Comparison of ENCODE assay signal across 8 mouse cellular contexts in genomic region chr10:19015257-19015862, GRCm38 (mm10). TPM values are rescaled to one million over a fixed set of nuclear protein-coding genes. Genes with fewer than 3 reads are reported as not detected.
DNase-seq lines count a peak whose midpoint lies in the region; ATAC-seq and TF ChIP-seq lines count a peak whose summit lies in the region.

TSS of gene Tnfaip3 (minus strand) at chr10:19015657.

- no peaks in the 10 kb centered on the region for H3K36me3 ChIP-seq in forebrain, embryonic 10.5 days (replicated peaks)
- H3K36me3 ChIP-seq in heart, embryonic 15.5 days: no peaks in the 10 kb centered on the region
- H3K36me3 ChIP-seq in liver, embryonic 14.5 days (replicated peaks; ENCODE audit: control insufficient read depth, insufficient read depth, low read depth): no peaks in the 10 kb centered on the region
- H3K36me3 ChIP-seq in neural tube, embryonic 11.5 days (ENCODE audit: control insufficient read depth, insufficient read depth, low read length): no peaks in the 10 kb centered on the region
- H3K36me3 ChIP-seq in stomach, postnatal 0 days (ENCODE audit: control insufficient read depth, insufficient read depth, low read length): no peaks in the 10 kb centered on the region

- peak within 1 kb of the TSS; percentile 78 for H3K4me2 ChIP-seq in heart, embryonic 15.5 days
- peak within 1 kb of the TSS; percentile 83 for H3K4me2 ChIP-seq in liver, embryonic 14.5 days (ENCODE audit: low read depth)
- H3K4me2 ChIP-seq in neural tube, embryonic 11.5 days (ENCODE audit: low read depth): peak within 1 kb of the TSS; percentile 81
- peak within 1 kb of the TSS; percentile 88 for H3K4me2 ChIP-seq in stomach, postnatal 0 days (replicated peaks; ENCODE audit: low read depth)

- peak within 1 kb of the TSS; percentile 87 for H3K27ac ChIP-seq in forebrain, embryonic 10.5 days
- peak within 1 kb of the TSS; percentile 86 for H3K27ac ChIP-seq in heart, embryonic 15.5 days
- no peak within 1 kb of the TSS for H3K27ac ChIP-seq in liver, embryonic 14.5 days
- no peak within 1 kb of the TSS for H3K27ac ChIP-seq in neural tube, embryonic 11.5 days (ENCODE audit: low read depth, low read length)
- peak within 1 kb of the TSS; percentile 87 for H3K27ac ChIP-seq in stomach, postnatal 0 days (replicated peaks)

- H3K4me1 ChIP-seq in forebrain, embryonic 10.5 days: peaks cover 23% of the 10 kb centered on the region
- peaks cover 17% of the 10 kb centered on the region for H3K4me1 ChIP-seq in heart, embryonic 15.5 days (replicated peaks)
- peaks cover 0 to 5% of the 10 kb centered on the region in 2 experiments; a peak in 1 of 4 replicates for H3K4me1 ChIP-seq in liver, embryonic 14.5 days (replicated peaks; ENCODE audit: control insufficient read depth in 2 of 2, insufficient read depth in 2 of 2, low read length in 1 of 2)
- H3K4me1 ChIP-seq in neural tube, embryonic 11.5 days (ENCODE audit: control insufficient read depth, insufficient read depth, low read length): no peaks in the 10 kb centered on the region
- no peaks in the 10 kb centered on the region; the same call in 1 of the 2 replicates for H3K4me1 ChIP-seq in stomach, postnatal 0 days (replicated peaks; ENCODE audit: control insufficient read depth, insufficient read depth)

- no peaks in the 10 kb centered on the region for H3K9me3 ChIP-seq in forebrain, embryonic 10.5 days
- H3K9me3 ChIP-seq in heart, embryonic 15.5 days (replicated peaks): no peaks in the 10 kb centered on the region
- no peaks in the 10 kb centered on the region for H3K9me3 ChIP-seq in liver, embryonic 14.5 days (ENCODE audit: control insufficient read depth, low read length)
- no peaks in the 10 kb centered on the region for H3K9me3 ChIP-seq in neural tube, embryonic 11.5 days (ENCODE audit: control insufficient read depth, low read length)
- H3K9me3 ChIP-seq in stomach, postnatal 0 days (ENCODE audit: control insufficient read depth, low read length): no peaks in the 10 kb centered on the region

- peak within 1 kb of the TSS; percentile 92 for H3K9ac ChIP-seq in heart, embryonic 15.5 days
- peak within 1 kb of the TSS; percentile 67 for H3K9ac ChIP-seq in liver, embryonic 14.5 days (replicated peaks)
- peak within 1 kb of the TSS; percentile 81 for H3K9ac ChIP-seq in neural tube, embryonic 11.5 days (ENCODE audit: low read length)
- H3K9ac ChIP-seq in stomach, postnatal 0 days (ENCODE audit: low read length): peak within 1 kb of the TSS; percentile 83

- WGBS in forebrain, embryonic 10.5 days: under 1% methylated on average over 38 of the region's 38 CpGs
- WGBS in heart, embryonic 15.5 days: under 1% methylated on average over 36 of the region's 38 CpGs
- WGBS in liver, embryonic 14.5 days (ENCODE audit: insufficient replicate concordance): under 1% methylated on average over 38 of the region's 38 CpGs
- WGBS in neural tube, embryonic 11.5 days: under 1% methylated on average over 38 of the region's 38 CpGs
- WGBS in stomach, postnatal 0 days: under 1% methylated on average over 38 of the region's 38 CpGs

- peaks cover 28% of the 10 kb centered on the region for H3K27me3 ChIP-seq in forebrain, embryonic 10.5 days (ENCODE audit: poor library complexity, severe bottlenecking)
- H3K27me3 ChIP-seq in heart, embryonic 15.5 days: no peaks in the 10 kb centered on the region
- H3K27me3 ChIP-seq in liver, embryonic 14.5 days (ENCODE audit: control insufficient read depth, insufficient read depth, low read length): no peaks in the 10 kb centered on the region
- no peaks in the 10 kb centered on the region for H3K27me3 ChIP-seq in neural tube, embryonic 11.5 days (ENCODE audit: control insufficient read depth, insufficient read depth, low read length)
- no peaks in the 10 kb centered on the region for H3K27me3 ChIP-seq in stomach, postnatal 0 days (ENCODE audit: control insufficient read depth, insufficient read depth, low read length)

- peak; percentile 96 for TF ChIP-seq CTCF in liver, embryonic 14.5 days (IDR thresholded peaks at IDR 0.05; ENCODE audit: low read depth)
- peak; percentile 98 for TF ChIP-seq CTCF in stomach, postnatal 0 days (IDR thresholded peaks at IDR 0.05; ENCODE audit: low read depth)

- no peak for TF ChIP-seq EP300 in liver, embryonic 14.5 days (IDR thresholded peaks at IDR 0.05; ENCODE audit: low read depth)
- TF ChIP-seq EP300 in stomach, postnatal 0 days (optimal IDR thresholded peaks at IDR 0.05): peak; percentile 77

- peak; percentile 71 for ATAC-seq in CD4-positive, CD25-positive, alpha-beta regulatory T cell, adult 4 months
- ATAC-seq in heart, embryonic 15.5 days (replicated peaks; ENCODE audit: insufficient number of reproducible peaks, insufficient read depth, low FRiP score, low read depth): peak; percentile 88
- ATAC-seq in liver, embryonic 14.5 days (ENCODE audit: insufficient read depth): peak; percentile 86
- ATAC-seq in neural tube, embryonic 11.5 days (ENCODE audit: insufficient read depth, low FRiP score, low TSS enrichment): peak; percentile 96
- peak; percentile 94 for ATAC-seq in stomach, postnatal 0 days (ENCODE audit: low FRiP score, low TSS enrichment)

- DNase-seq in c-Kit-negative CD71-positive TER-119-positive erythroid progenitor cells, embryonic 14.5 days (ENCODE audit: low read depth, low spot score): peak; percentile 61
- peak; percentile 93 for DNase-seq in forebrain, embryonic 10.5 days (ENCODE audit: extremely low spot score, low spot score)
- DNase-seq in kidney, postnatal 25 days: peak; percentile 96
- peak; percentile 66 to 84 (median 70) for DNase-seq in liver, embryonic 14.5 days (ENCODE audit: low read depth in 3 of 3, low spot score in 3 of 3)
- DNase-seq in neural tube, embryonic 11.5 days (ENCODE audit: low spot score): peak; percentile 94
- peak; percentile 98 for DNase-seq in stomach, postnatal 0 days (ENCODE audit: low spot score)

- H3K4me3 ChIP-seq in forebrain, embryonic 10.5 days: peak within 1 kb of the TSS; percentile 84
- peak within 1 kb of the TSS; percentile 97 for H3K4me3 ChIP-seq in heart, embryonic 15.5 days
- H3K4me3 ChIP-seq in liver, embryonic 14.5 days (ENCODE audit: insufficient read depth in 1 of 2, low read depth in 2 of 2, low read length in 2 of 2): peak within 1 kb of the TSS; percentile 61 to 62
- H3K4me3 ChIP-seq in neural tube, embryonic 11.5 days (ENCODE audit: low read depth, low read length): peak within 1 kb of the TSS; percentile 71
- H3K4me3 ChIP-seq in stomach, postnatal 0 days (ENCODE audit: low read depth, low read length): peak within 1 kb of the TSS; percentile 91

RNA-seq across cellular contexts. Expression of gene Tnfaip3, which starts in this region (rescaled TPM):
- polyA plus RNA-seq in CD4-positive, CD25-positive, alpha-beta regulatory T cell, adult 4 months (2017; shearing (Covaris generic)): 10 to 100 TPM; 36.6 to 47.4 TPM
- 1.00 and 1.1 TPM in 2 replicates for polyA plus RNA-seq in forebrain, embryonic 10.5 days (2016; fragmentation: Nextera tagmentation; extraction: Ambion mirVana)
- 2.4 and 3.5 TPM in 2 replicates for polyA plus RNA-seq in heart, embryonic 15.5 days (2015; fragmentation: Nextera tagmentation; extraction: Ambion mirVana)
- polyA plus RNA-seq in liver, embryonic 14.5 days (2012; rRNA removed): 0.58 and 0.77 TPM in 2 replicates
- polyA plus RNA-seq in liver, embryonic 14.5 days (2014; fragmentation: Nextera tagmentation; extraction: Ambion mirVana): 0.99 and 1.1 TPM in 2 replicates
- polyA plus RNA-seq in neural tube, embryonic 11.5 days (2014; fragmentation: Nextera tagmentation; extraction: Ambion mirVana): 2.5 and 2.6 TPM in 2 replicates
- polyA plus RNA-seq in stomach, postnatal 0 days (2015; fragmentation: Nextera tagmentation; extraction: Ambion mirVana): 1.7 and 1.8 TPM in 2 replicates

Comparison
In these comparisons a context has a peak if more than half of its experiments do, and no peak if none do; other contexts are left out.
1. H3K27ac ChIP-seq: peak in forebrain, embryonic 10.5 days (single experiment), heart, embryonic 15.5 days (single experiment) and stomach, postnatal 0 days (single experiment); none in liver, embryonic 14.5 days (single experiment) and neural tube, embryonic 11.5 days (single experiment).
2. Peak in every context shown above with its lines, with median percentiles within 50 percentile points of each other: ATAC-seq, DNase-seq, H3K4me3 ChIP-seq, H3K4me2 ChIP-seq and H3K9ac ChIP-seq.